Mouse (Mus musculus) fat pad, adult 2 months (tissue): ENCODE results near the gene Gm21789.
"Not testable (repeated sequence)": the region's sequence is repeated elsewhere in the genome, so short reads cannot be mapped to it uniquely, and the experiment has no call there.

ENCODE experiments used
- DNase-seq: peaks from one replicate; pipeline ENCODE4 v3.0.0-alpha.2; 2011; ENCODE audit warnings: low read depth, low spot score; ENCODE audit errors: extremely low read depth

Gene Gm21789

GRCm38 (mm10) chrX:32941468-32941867 is at the start of gene Gm21789:
TSS of gene Gm21789 (plus strand) at chrX:32941768.
- DNase-seq = not testable (repeated sequence)

GRCm38 (mm10) chrX:32894325-32894724 is 47.2 kb upstream of the Gm21789 start, which contains the start of gene Btbd35f30:
TSS of gene Btbd35f30 (plus strand) at chrX:32894625.
- DNase-seq = not testable (repeated sequence)

GRCm38 (mm10) chrX:32973597-32973996 is 32.0 kb downstream of the Gm21789 start, which contains the start of gene Btbd35f5:
TSS of gene Btbd35f5 (plus strand) at chrX:32973897.
- DNase-seq = not testable (repeated sequence)
